Mouse (Mus musculus): ENCODE measurements around the gene Fbxo6. TPM values are rescaled to one million over a fixed set of nuclear protein-coding genes. Genes with fewer than 3 reads are reported as not detected.

Gene Fbxo6
- polyA plus RNA-seq (2012; rRNA removed): 28.0 and 30.0 TPM in 2 replicates

DNA sequence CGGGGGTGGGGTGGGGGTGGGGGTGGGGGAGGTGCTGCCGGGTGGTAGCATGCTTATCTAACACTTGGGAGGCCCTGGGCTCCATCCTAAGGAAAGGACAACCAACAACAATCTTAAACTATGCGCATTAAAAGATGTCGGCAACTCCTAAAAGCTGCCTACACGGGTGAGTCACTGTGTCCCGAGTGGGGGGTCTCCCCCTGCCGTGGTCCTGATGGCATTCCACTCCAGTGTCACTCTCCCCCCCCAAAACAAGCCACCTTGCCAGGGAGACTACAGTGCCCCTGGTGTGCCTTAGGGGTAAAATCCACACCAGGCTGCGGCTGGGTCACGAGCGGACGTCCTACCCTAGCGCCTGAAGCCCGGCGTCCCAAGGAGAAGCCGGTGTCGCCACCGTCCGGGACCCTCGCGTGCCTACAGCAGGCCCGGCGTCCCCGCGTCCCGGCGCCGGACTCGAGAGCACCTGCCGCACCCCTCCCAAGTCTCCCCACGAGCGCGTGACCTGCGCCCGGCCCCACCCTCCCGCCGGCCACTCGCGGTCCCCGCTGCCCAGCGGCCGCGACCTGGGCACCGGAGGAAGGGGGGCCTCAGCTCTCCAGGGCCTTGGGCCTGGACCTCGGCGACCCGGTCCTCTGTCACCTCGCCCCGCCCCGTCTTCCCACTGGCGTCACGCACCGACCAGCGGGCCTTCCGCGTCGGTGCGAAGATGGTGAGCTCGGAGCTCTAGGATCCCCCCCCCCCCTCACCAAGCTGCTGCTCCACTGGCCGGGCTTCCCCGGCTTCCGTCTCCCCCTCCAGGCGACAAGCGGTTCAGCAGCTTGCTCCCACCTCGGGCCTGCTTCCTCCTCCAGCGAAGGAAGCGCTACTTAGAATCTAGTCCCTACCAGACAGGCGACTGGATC lies at the start of gene Fbxo6:
Fbxo6 (minus strand) TSS at position 874 of the 902 bp plus-strand sequence.

DNA sequence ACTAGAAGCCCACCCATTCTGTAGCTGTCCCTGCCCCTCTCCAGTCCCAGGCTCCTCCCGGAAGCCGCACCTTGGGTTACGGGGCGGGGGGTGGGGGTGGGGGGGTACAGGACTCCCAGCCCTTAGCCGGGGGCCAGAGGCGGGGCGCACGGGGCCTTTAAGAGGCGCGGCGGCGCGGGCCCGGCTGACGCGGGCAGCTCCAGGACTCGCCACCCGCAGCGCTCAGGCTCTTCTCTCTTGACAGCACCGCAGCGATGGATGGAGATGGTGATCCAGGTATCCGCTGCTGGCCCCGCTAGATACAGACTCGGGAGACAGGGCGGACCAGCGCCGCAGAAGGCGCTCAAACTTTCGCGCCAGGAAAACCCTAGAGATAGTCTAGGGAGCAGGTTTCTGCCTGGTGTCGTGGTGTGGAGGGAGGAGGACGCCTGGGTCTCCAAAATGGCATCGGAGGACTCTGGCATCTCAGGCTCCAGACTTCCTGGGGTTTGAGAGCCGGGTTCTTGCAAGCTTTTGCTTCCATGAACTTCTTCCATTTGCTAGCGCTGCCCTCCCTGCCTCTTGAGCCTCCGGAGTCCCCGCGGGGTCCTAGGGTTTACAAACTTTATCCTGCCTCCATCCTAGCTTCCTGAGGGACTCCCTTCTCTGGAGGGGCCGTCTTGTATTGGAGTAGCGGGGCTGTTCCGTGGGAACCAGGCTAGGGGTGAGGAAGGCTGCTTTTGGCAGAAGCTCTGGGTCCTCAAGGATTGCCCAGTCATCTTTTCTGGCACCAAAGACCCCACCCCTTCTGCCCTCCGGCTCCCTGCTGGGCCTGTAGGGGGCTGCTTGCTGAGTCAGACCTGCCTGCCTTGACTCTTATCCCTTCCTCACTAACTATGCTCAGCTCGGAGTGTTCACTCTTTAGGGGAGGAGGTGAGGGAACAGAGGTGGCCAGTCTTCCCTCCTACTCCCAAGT lies 8.8 kb upstream of the Fbxo6 start, which contains the start of the genes Fbxo44 and Fbxo2:
Fbxo44 (minus strand) TSS at position 47 of the 955 bp plus-strand sequence.
Fbxo2 (plus strand) TSS at position 186 of the 955 bp plus-strand sequence.

DNA sequence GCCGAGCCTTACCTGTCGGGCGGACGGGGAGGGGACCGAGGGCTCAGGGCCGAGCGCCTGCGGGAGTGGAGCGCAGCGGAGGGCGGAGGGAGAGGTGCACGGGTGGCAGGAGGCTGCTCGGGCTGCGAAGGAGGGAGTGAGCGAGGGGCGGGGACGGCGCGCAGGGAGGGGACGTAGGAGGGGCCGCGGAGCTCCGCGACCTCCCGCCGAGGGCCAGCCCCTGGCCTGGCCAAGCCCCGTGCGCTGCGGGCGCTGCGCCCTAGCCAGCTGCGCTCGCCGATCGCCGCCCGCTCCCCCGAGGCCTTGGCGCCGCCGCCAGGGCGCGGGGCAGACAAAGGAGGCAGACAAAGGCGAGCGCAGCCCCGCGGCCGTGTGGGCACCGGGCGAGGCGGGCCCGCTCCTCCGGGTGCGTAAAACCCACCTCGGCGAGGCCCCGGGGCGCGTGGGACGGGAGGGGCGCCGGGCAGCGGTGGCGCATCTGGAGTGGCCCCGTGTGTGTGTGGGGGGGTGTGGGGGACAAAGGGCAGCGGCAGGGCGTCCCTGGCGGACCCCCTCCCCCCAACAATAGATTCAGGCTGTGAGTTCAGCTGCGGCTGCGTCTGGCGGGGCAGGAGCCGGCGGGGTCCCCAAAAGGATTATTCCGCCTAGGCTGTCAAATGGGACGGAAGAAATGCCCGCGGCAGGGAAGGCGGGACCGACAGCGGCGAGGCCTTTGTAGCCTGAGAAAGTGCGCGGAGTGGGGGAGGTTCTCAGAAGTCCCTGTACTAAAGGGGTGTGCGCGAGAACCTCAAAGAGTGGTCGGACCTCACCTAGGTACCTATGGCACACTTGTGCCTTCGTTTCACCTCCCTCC lies 21.2 kb downstream of the Fbxo6 start, which contains the start of gene Draxin:
Draxin (minus strand) TSS at position 138 of the 853 bp plus-strand sequence.

DNA sequence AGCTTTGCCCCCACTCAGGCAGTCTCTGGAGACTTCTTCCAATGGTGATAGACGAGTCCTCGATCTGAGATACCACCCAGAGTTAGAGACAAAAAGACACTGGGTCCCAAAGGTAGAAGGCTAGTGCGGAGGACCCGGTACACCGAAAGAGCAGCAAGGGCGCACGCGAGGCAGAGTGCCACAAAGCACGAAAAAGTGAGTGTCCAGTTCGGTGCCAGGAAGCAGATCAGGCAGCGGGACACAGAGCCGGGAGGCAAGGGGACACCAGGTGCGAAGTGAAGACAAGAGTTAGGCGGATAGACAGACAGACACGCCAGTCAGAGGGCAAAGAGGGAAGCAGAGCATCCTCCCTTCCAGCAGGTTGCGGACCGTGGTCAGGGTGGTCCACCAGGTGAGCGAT lies 21.8 kb downstream of the Fbxo6 start, which contains the start of gene Mad2l2:
Mad2l2 (plus strand) TSS at position 252 of the 400 bp plus-strand sequence.

Other genes with a start within 250 kb of the Fbxo6 start
- gene Mfn2, start 247.4 kb downstream of the Fbxo6 start, polyA plus RNA-seq (2012; rRNA removed): 23.7 and 26.1 TPM in 2 replicates
- 14.3 and 15.6 TPM in 2 replicates for gene Plod1, start 215.4 kb downstream of the Fbxo6 start, polyA plus RNA-seq (2012; rRNA removed)
- 55.4 and 74.4 TPM in 2 replicates for gene 2510039O18Rik, start 211.2 kb downstream of the Fbxo6 start, polyA plus RNA-seq (2012; rRNA removed)
- not detected in 2 replicates for gene Nppb, start 166.4 kb downstream of the Fbxo6 start, polyA plus RNA-seq (2012; rRNA removed)
- gene Nppa, start 151.4 kb downstream of the Fbxo6 start, polyA plus RNA-seq (2012; rRNA removed): 0.10 TPM in 1 of 2 replicates, not detected in the other
- 1.7 and 2.1 TPM in 2 replicates for gene Clcn6, start 113.3 kb downstream of the Fbxo6 start, polyA plus RNA-seq (2012; rRNA removed)
- gene Mthfr, start 113.1 kb downstream of the Fbxo6 start, polyA plus RNA-seq (2012; rRNA removed): 10.9 and 11.4 TPM in 2 replicates
- gene Agtrap, start 64.1 kb downstream of the Fbxo6 start, polyA plus RNA-seq (2012; rRNA removed): 36.5 and 39.3 TPM in 2 replicates
- 8.9 and 13.6 TPM in 2 replicates for gene Mad2l2, start 21.8 kb downstream of the Fbxo6 start, polyA plus RNA-seq (2012; rRNA removed)
- not detected in 2 replicates for gene Draxin, start 21.4 kb downstream of the Fbxo6 start, polyA plus RNA-seq (2012; rRNA removed)
- gene Fbxo44, start 8.3 kb upstream of the Fbxo6 start, polyA plus RNA-seq (2012; rRNA removed): 10.4 and 15.7 TPM in 2 replicates
- gene Fbxo2, start 8.5 kb upstream of the Fbxo6 start, polyA plus RNA-seq (2012; rRNA removed): 0.60 and 0.95 TPM in 2 replicates
- gene Disp3, start 135.8 kb upstream of the Fbxo6 start, polyA plus RNA-seq (2012; rRNA removed): 0.01 and 0.02 TPM in 2 replicates

Measured in stomach, adult 2 months (tissue).